Mouse (Mus musculus) yolk sac, embryonic 10.5 days (tissue): ENCODE results near the gene Plekhh2.

Source experiments
- DNase-seq: peaks from one replicate; pipeline ENCODE4 v3.0.0-alpha.2; 2017; ENCODE audit warnings: low spot score

Gene Plekhh2

DNA sequence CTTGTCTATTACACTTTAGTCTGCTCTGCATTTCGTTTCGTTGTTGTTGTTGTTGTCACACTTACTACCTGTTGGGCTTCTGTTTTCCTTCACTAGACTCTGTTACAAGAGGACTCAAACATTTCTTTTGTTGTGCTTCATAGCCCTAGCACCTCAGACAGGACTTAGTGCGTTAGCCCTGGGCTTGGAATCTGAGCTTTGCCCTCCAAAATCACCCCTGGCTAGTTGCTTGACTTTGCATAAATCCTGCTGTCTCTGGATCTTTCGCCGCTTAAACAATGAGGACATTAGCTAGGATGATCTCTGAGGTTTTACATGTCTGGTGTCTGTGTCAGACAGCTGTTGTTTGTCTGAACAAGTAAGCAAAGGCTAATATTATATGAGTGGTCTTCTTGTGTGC lies 62.2 kb downstream of the Plekhh2 start:
- peak; percentile 34 for DNase-seq

GRCm38 (mm10) chr17:84575108-84575507 lies 63.4 kb downstream of the Plekhh2 start:
- no peak for DNase-seq

DNA sequence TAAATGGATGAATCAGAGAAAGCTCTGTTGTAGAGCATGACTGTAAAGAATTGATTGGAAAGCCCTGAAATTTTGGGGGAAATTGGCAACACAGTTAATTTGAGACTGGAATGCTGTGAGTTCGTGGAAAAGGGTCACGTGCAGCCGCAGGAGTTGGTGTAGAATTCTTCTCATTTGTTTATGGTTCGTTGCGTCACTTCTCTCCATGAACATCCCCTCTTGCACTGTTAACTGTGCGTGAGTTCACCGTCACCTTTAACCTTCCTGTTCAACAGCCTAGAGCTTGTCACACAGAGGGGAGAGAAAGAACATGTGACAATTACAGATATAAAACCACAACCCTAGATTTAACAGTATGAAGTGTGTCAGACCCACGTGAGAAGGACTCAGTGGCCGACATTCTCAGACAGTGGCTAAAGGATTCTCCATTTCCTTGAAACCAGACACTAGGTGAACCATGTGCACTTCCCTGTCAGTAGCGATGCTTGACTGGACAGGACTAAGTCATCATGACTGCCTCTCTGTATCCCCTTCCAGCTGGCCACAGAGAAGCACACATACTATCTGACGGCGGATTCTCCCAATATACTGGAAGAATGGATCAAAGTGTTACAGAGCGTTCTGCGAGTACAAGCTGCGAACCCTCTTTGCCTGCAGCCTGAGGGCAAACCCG lies 65.1 kb downstream of the Plekhh2 start:
- no peak for DNase-seq

GRCm38 (mm10) chr17:84579249-84579648 lies 67.6 kb downstream of the Plekhh2 start:
- no peak for DNase-seq

DNA sequence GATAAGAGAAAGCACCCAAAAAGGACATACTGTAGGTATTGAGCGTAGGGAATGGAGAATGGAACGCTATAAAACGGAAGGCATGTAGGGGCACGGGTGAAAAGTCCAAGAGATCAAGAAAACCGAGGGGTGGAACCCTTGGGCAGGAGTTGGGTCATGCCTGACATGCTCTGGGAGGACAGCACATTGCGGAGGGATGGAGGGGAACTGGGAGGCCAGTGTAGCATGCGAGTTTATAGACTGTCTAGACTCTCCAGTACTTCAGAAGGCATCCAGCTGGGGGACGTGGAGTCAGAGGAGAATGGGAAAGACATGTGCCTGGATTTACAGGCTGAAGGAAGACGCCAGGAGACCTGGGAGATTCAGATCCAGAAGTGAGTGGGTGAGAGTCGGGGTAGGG lies 68.1 kb downstream of the Plekhh2 start:
- no peak for DNase-seq

GRCm38 (mm10) chr17:84580821-84581220 lies 69.1 kb downstream of the Plekhh2 start:
- DNase-seq = no peak

DNA sequence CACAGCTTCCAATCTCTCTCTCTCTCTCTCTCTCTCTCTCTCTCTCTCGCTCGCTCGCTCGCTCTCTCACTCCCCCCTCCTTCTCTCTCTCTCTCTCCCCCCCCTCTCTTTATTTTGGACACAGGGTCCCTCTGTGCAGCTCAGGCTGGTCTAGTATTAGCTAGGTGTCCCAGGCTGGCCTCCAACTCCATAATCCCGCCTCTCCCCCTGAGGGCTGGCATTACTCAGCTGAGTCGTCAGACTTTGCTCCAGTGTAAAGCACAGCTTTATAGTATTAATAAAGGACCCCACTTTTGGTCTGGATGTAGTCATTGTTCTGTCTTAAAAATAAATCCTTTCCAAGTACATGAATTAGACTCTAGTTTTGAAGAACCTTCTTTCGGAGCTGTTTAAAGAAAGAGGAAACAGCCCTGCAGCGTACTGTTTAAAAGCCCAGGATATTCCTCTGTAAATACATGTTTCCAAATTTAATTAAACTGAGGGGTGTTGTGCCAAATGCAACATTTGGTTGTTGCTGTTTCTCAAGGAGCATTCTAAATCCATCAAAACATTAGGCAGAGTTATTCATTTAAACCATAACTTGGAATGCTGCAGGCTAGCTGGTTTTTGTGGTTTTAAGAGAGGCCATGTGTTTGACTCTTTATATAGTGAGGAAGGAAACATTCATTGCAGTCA lies 70.2 kb downstream of the Plekhh2 start:
- DNase-seq = no peak

GRCm38 (mm10) chr17:84584107-84584506 lies 72.4 kb downstream of the Plekhh2 start:
- DNase-seq = no peak

GRCm38 (mm10) chr17:84585104-84585503 lies 73.4 kb downstream of the Plekhh2 start:
- no peak for DNase-seq

DNA sequence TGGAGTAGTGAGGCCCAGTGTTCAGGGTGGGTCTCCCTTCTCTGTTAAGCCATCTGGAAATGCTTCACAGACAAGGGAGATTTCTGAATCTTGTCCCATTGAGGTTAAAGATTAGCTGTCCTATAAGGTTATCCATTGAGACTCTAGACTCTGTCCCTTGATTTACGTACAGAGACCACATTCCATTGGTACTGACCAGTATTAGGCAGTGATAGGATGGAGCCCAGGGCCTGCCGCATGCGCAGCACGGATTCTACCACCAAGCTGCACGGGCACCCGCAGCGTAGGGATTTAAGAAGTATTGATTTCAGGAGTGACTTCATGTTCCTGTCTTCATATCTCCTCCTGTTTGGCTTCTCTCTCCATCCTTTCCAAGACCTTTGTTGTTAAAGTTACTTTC lies 78.4 kb downstream of the Plekhh2 start:
- peak; percentile 32 for DNase-seq

GRCm38 (mm10) chr17:84591431-84592150 lies 79.9 kb downstream of the Plekhh2 start:
- DNase-seq = no peak

DNA sequence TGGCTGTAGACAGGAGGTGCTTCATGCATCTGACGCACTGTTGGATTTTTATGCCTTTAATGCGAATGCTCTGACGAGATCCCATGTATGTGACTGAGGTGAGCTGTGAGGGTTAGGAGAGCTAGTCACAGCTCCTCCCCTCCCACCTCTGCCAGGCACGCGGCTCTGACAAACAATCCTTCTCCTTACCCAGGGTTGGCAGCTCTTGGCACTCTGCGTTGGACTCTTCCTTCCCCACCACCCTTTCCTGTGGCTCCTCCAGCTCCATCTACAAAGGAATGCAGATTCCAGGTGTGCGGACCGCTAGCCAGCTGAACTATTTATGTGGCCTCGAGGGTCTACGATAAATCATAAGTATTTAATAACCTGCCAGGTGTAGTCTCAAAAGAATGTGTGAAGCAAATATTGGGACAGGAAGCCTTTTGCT lies 84.3 kb downstream of the Plekhh2 start:
- DNase-seq = no peak

DNA sequence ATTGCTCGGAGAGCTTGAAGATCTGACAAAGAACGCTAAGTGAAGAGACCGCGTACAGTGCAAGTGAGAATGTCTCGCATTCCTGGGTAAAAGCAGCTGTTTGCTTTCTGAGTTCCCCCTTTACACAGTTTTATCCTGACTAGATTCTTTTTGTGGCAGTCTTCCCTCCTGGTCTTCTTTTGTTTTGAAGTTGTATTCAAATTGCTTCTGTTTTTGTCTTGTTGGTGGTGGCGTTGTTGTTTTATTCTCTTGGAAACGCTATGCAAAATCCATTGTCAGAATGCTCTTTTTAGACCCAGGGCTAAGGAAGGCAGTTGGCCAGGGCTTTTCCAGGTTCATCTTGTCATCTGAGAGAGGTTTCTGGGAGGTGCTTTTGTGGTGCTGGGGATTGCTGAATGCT lies 84.8 kb downstream of the Plekhh2 start:
- DNase-seq = no peak

DNA sequence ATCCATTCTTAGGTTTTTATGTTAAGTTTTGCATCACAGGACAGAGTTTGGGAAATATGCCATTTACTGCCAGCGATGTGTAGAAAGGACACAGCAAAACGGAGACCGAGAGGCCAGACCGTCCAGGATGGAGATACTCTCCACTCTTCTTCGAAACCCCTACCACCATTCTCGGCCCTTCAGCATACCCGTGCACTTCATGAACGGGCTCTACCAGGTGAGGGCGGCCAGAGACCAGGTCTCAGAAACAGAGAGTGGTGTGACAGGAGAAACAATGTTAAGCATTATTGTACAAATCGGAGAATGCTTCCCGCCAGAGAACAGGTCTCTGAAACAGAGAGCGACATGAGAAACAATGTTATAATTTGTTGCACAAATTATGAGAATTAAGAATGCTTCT lies 86.2 kb downstream of the Plekhh2 start:
- DNase-seq = no peak

- DNase-seq = no peak
These were observed 87.2 kb downstream of the Plekhh2 start for GRCm38 (mm10) chr17:84598928-84599327.

DNA sequence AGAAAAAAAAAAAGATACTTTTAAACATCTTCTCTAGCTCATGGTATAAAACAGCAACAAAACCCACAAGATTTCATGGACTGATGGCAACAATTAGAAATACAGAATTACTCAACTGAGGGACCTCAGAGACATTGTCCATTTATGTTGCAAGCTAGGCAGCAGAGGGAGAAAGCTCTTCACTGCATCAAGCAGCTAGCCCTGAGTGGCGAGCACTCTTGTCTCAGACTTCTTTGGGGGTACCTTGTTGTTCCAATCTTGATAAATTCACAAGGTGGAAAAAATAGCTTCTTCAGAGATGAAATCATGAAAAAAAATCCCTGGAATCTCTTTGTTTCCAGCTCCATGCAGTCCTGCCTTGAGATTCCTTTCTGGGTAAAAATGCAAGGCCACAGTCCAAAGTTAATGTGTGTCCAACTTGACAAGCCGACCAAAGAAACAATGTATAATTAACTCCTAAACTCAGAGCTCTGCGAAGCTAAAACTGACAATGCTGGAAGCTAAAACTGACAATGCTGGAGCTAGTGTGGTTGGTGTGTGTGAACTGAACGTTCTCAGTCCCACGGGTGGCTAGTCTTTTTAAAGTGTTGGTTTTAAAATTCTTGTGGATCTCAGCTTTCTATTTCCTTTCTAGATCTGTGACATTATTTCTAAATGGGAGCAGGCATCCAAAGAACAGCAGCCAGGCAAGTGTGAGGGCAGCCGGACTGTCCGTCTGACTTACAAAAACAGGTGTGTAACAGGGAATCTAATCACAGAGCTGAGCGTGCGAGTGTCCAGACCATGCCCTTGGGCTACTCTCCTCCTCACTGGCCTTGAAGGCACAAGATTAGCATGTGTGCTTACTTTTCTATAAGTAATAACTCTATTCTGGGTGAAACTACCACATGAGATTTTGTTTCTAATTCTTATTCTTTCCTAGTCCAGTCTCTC lies 88.6 kb downstream of the Plekhh2 start:
- DNase-seq = peak; percentile 75

DNA sequence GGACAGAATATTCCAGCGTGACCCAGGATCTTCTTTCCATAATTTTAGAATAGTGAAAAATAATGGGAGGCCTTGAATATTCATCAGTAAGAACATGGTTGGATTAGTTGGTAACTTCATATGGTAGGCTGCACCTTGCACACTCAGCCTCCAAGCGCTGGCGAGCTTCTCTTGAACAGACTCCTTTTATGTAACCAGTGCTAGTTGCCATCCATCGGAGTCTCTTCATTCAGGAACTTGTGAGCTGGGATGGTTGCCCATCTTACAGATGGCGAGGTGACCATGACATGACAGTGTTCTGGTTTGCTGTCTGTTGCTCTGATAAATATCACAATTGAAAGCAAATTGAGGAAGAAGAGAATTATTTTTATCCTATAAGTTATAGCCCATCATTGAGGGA lies 90.1 kb downstream of the Plekhh2 start:
- no peak for DNase-seq

GRCm38 (mm10) chr17:84603202-84603627 lies 91.5 kb downstream of the Plekhh2 start:
- DNase-seq = peak; percentile 71

GRCm38 (mm10) chr17:84603709-84604420 lies 92.2 kb downstream of the Plekhh2 start:
- DNase-seq = no peak

DNA sequence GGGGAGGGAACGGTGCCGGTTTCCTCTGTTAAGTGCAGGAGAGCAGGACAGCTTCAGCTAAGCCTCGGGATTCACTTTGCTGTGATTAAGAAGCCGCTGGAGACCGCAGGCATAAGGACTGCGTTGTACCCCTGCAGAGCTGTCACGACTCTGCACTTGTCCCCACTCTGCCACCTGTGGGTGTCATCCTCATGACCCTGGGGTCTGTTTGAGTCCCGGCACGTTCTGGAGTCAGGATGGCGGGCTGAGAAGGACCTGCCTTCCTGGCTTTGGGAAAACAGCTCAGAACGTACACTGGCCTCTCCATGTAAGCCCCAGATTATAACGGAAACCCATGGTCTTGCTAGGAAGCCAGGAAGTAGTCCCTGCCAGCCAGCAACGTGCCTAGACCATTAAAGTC lies 95.3 kb downstream of the Plekhh2 start:
- no peak for DNase-seq

DNA sequence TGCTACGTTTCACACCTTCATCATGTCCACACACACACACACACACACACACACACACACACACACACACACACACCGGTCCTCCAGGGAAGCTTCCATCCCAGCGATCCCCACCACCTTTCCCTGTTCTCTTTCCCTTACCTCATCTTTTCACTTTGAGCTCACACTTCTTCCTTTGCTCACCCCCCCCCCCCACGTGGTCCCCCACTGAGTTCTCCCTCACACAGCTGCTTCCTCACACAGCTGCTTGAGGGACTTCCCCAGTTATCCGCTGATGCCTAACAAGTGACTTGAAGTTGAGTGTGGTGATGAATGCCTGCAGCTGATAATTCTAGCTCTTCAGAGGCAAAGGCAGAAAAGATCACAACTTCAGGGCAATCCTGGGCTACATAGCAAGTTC lies 95.9 kb downstream of the Plekhh2 start:
- DNase-seq = no peak
